Mouse (Mus musculus): ENCODE results near the gene Slc16a6. TPM values are rescaled to one million over a fixed set of nuclear protein-coding genes. Genes with fewer than 3 reads are reported as not detected.

Gene Slc16a6
- total RNA-seq, 1 experiment from 2014 or later = 9.4 TPM

DNA sequence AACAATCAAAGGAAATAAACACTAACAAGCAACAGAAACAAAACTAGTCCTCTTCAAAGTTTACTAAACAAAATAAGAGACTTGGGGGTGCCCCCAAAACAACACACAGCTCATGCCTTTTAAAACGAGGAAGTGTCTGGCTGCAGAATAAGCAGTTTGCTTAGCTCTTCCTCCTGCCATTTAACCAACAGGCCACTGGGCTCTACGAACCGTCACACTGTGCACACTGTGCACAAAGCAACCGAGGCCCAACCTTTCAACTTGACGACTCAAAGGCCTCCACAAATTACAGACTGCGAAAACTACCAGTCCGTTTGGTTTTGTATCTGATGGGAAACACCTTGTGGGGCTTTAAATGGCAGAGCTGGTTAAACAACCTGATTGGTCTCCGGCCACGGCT, 3.2 kb downstream of the Slc16a6 start:
- no peak for ATAC-seq (replicated peaks in 1 of 2; ENCODE audit: insufficient read depth in 1 of 2, low FRiP score in 2 of 2, low TSS enrichment in 1 of 2, low read depth in 1 of 2, poor library complexity in 2 of 2, severe bottlenecking in 2 of 2)

GRCm38 (mm10) chr11:109468133-109468532, 5.3 kb downstream of the Slc16a6 start:
- no peak for ATAC-seq (replicated peaks in 1 of 2; ENCODE audit: insufficient read depth in 1 of 2, low FRiP score in 2 of 2, low TSS enrichment in 1 of 2, low read depth in 1 of 2, poor library complexity in 2 of 2, severe bottlenecking in 2 of 2)

DNA sequence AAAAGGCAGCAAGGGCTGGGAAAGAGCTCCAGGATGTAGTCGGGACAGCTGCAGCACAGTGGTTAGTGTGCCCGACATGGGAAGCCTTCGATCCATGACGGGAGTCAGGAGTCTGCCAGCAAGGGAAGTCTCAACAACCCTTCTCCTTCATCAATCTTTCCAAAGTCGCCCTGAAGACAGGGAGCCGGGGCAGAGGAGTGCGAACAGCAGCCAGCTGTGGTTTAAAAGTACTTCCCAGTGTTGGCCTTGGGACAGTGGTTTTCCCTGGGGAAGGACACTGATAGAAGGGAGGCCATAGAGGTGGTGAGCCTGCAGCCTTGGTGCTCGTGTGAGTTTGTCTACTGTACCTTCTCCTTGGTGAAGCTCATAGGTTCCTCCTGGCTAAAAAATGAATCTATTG, 6.4 kb downstream of the Slc16a6 start:
- ATAC-seq (replicated peaks in 1 of 2; ENCODE audit: insufficient read depth in 1 of 2, low FRiP score in 2 of 2, low TSS enrichment in 1 of 2, low read depth in 1 of 2, poor library complexity in 2 of 2, severe bottlenecking in 2 of 2) = no peak

GRCm38 (mm10) chr11:109465068-109465467, 8.3 kb downstream of the Slc16a6 start:
- no peak for ATAC-seq (replicated peaks in 1 of 2; ENCODE audit: insufficient read depth in 1 of 2, low FRiP score in 2 of 2, low TSS enrichment in 1 of 2, low read depth in 1 of 2, poor library complexity in 2 of 2, severe bottlenecking in 2 of 2)

DNA sequence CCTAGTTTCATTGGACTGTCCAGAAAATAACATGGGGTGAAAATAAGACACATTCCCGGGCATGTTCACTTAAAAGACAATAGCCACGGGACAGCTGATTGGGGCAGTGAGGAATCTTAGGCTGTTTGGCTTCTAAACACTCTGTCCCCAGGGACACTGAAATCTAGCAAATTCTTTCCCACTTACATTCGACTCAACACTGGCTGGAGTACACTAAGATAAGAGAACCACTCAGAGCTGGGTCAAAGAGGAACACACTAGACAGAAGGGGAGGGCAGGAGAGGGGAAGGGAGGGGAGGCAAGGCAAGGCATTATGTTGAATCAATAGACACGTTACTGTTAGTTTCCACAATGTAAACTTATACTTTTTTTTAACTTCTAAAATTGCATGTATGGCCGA, 12.8 kb downstream of the Slc16a6 start:
- ATAC-seq (replicated peaks in 1 of 2; ENCODE audit: insufficient read depth in 1 of 2, low FRiP score in 2 of 2, low TSS enrichment in 1 of 2, low read depth in 1 of 2, poor library complexity in 2 of 2, severe bottlenecking in 2 of 2) = no peak; a peak in 1 of 4 replicates

DNA sequence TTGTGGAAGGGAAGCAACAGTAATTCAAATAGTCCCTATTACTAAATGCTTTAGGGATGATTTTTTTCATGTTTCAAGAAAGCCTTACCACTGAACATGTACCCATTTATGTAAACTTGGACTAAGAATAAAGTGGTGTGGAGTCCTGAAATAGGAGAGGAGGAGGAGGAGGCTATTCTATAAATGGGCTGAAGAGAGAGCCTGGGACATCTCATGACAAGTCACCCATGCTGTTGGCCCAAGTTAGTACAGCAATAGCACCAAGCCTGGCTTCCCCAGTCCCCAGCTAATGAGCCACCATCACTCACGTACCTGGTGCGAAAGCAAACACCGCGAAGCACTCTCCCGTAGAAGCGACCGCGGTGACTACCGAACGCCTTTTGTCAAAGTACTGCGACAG, 15.2 kb downstream of the Slc16a6 start:
- ATAC-seq (replicated peaks in 1 of 2; ENCODE audit: insufficient read depth in 1 of 2, low FRiP score in 2 of 2, low TSS enrichment in 1 of 2, low read depth in 1 of 2, poor library complexity in 2 of 2, severe bottlenecking in 2 of 2) = no peak

DNA sequence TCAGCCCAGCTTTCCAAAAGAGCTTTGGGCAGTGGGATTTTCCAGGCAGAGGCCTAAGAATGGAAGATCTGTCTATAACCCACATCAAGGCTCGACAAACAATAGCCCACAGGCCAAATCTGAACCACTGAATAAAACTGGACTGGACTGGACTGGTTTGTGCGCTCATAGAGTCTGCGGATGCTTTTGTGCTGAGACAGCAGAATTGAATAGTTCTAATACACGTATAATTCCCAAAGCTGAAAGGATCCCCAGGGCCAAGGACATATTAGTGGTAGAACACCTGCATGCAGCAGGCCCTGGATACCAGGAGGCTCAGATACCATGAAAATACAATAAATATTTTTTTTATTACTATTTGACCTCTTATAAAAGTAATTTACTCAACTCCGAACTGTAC, 17.1 kb downstream of the Slc16a6 start:
- ATAC-seq (replicated peaks in 1 of 2; ENCODE audit: insufficient read depth in 1 of 2, low FRiP score in 2 of 2, low TSS enrichment in 1 of 2, low read depth in 1 of 2, poor library complexity in 2 of 2, severe bottlenecking in 2 of 2) = no peak

- ATAC-seq (replicated peaks in 1 of 2; ENCODE audit: insufficient read depth in 1 of 2, low FRiP score in 2 of 2, low TSS enrichment in 1 of 2, low read depth in 1 of 2, poor library complexity in 2 of 2, severe bottlenecking in 2 of 2) = no peak
Measured at GRCm38 (mm10) chr11:109451169-109451568, 22.2 kb downstream of the Slc16a6 start.

GRCm38 (mm10) chr11:109445438-109446035, 27.9 kb downstream of the Slc16a6 start:
- ATAC-seq (replicated peaks in 1 of 2; ENCODE audit: insufficient read depth in 1 of 2, low FRiP score in 2 of 2, low TSS enrichment in 1 of 2, low read depth in 1 of 2, poor library complexity in 2 of 2, severe bottlenecking in 2 of 2) = peak; percentile 69 to 79

- ATAC-seq (replicated peaks in 1 of 2; ENCODE audit: insufficient read depth in 1 of 2, low FRiP score in 2 of 2, low TSS enrichment in 1 of 2, low read depth in 1 of 2, poor library complexity in 2 of 2, severe bottlenecking in 2 of 2) = no peak
Measured at GRCm38 (mm10) chr11:109444600-109444999, 28.8 kb downstream of the Slc16a6 start.

DNA sequence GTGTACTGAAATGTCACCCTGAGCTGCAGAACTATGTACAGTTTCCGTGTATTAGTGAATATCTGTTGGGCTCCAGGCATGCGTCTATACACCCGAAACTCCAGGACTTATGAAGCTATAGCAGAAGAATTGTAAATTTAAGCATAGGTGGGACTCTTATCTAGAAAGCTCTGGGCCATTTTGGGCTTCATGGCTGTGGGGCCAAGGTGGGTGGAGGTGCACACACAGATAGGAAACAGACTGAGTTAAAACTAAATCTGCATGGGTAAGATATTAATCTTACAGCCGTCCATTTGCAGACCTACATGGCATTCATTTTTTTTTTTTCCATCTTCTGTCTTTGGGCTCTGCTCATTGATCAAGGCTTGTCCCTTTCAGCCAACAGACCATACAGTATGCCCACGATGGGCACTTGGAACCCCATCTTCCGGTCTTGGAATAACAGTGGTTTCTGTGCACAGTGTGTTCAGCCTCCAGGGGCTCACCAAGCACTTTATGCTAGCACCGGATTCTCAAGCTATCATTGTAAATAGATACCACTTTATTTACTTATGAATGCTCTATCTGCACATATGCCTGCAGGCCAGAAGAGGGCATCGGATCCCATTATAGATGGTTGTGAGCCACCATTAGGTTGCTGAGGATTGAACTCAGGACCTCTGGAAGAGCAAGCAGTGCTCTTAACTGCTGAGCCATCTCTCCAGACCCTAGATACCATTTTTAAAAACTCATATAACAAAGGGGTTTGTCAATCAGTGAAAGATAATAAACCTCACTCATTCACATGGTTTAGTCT, 29.7 kb downstream of the Slc16a6 start:
- no peak for ATAC-seq (replicated peaks in 1 of 2; ENCODE audit: insufficient read depth in 1 of 2, low FRiP score in 2 of 2, low TSS enrichment in 1 of 2, low read depth in 1 of 2, poor library complexity in 2 of 2, severe bottlenecking in 2 of 2)

GRCm38 (mm10) chr11:109442166-109442730, 31.1 kb downstream of the Slc16a6 start:
- ATAC-seq (replicated peaks in 1 of 2; ENCODE audit: insufficient read depth in 1 of 2, low FRiP score in 2 of 2, low TSS enrichment in 1 of 2, low read depth in 1 of 2, poor library complexity in 2 of 2, severe bottlenecking in 2 of 2) = no peak

GRCm38 (mm10) chr11:109441119-109441518, 32.3 kb downstream of the Slc16a6 start:
- ATAC-seq (replicated peaks in 1 of 2; ENCODE audit: insufficient read depth in 1 of 2, low FRiP score in 2 of 2, low TSS enrichment in 1 of 2, low read depth in 1 of 2, poor library complexity in 2 of 2, severe bottlenecking in 2 of 2) = no peak

- no peak for ATAC-seq (replicated peaks in 1 of 2; ENCODE audit: insufficient read depth in 1 of 2, low FRiP score in 2 of 2, low TSS enrichment in 1 of 2, low read depth in 1 of 2, poor library complexity in 2 of 2, severe bottlenecking in 2 of 2)
Measured at GRCm38 (mm10) chr11:109440641-109441040, 32.8 kb downstream of the Slc16a6 start.

DNA sequence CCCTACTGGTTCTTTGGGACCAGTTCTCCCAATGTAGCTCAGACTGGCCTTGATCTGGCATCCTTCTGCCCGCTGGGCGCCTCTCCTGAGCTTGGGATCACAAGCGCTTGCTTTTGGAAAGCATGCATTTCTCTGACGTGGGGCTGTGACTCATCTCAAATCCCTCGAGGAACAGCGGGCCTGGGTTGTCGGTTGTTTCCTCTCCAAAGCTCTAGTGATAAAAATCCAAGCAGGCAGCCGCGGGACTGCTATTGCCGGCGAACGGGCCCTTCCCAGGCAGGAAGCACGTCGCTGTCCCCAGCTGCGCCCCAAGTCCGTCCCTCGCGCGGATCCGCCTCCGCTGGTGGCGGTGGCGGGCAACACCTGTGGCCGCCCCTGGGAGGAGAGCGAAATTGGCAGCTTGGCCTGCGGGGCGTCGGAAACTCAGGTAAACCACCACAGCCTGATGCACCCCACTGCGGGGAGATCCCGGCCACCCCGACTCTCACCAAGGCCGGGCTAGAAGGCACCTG, 33.5 kb downstream of the Slc16a6 start:
- peak; percentile 76 to 91 for ATAC-seq (replicated peaks in 1 of 2; ENCODE audit: insufficient read depth in 1 of 2, low FRiP score in 2 of 2, low TSS enrichment in 1 of 2, low read depth in 1 of 2, poor library complexity in 2 of 2, severe bottlenecking in 2 of 2)

DNA sequence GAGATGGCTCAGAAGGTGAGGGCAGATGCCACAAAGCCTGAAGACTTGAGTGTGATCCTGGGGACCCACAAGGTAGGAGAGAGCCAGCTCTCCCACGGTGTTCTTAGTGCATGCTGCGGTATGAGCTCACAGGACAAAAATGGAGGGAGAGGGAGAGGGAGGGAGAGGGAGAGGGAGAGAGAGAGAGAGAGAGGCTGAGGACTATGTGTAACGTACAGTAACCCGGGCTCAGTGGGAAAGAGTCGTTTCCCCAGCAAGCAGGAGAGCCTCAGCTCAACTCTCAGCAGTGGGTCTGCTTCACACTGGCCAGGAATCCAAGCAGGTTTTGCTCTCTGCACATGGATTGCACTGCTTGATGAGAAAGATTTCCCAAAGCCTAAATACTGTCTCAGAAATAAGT, 34.2 kb downstream of the Slc16a6 start:
- ATAC-seq (replicated peaks in 1 of 2; ENCODE audit: insufficient read depth in 1 of 2, low FRiP score in 2 of 2, low TSS enrichment in 1 of 2, low read depth in 1 of 2, poor library complexity in 2 of 2, severe bottlenecking in 2 of 2) = no peak

DNA sequence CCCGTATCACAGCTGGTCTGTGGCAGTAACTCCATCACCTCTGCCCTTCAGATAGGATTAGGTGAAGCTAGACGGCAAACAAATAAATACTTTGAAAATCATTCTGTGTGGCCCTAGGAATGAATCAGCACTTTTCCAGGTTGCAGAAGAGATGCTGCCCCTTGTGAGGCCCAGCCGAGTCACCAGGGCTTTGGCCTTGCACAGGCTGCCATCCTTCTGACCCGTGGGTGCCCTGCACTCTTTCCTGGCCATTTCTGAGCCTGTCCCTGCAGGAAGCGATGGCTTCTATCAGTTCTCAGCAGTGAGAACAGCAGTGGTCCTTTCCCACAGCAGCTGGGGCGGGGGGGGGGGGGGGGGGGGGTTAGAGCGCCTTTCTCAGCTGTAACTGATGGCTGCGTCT, 36.5 kb downstream of the Slc16a6 start:
- ATAC-seq (replicated peaks in 1 of 2; ENCODE audit: insufficient read depth in 1 of 2, low FRiP score in 2 of 2, low TSS enrichment in 1 of 2, low read depth in 1 of 2, poor library complexity in 2 of 2, severe bottlenecking in 2 of 2) = no peak

DNA sequence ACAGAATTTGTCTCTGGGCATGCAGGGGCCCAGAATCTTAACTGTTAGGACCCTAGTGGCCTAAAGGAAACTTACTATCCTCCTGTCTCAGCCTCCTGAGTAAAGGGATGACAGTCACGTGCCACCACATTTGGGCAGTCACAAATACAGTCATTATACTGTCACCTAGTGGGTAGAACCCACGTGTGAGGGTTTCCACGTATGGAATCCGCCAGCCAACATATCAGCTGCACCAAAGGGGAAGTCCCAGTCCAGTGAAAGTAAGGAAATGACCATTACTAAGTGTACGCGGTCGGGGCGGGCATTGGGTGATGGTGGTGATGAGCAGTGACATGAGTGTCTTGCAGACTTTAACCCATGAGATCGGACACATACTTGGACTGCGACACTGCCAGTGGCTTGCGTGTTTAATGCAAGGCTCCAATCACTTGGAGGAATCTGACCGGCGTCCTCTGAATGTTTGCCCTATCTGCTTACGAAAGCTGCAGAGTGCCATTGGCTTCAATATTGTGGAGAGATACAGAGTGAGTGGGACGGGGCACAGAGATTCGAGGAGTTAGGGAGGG, 39.1 kb downstream of the Slc16a6 start:
- ATAC-seq (replicated peaks in 1 of 2; ENCODE audit: insufficient read depth in 1 of 2, low FRiP score in 2 of 2, low TSS enrichment in 1 of 2, low read depth in 1 of 2, poor library complexity in 2 of 2, severe bottlenecking in 2 of 2) = no peak
